Mouse (Mus musculus): Measurements from ENCODE around the gene Kif26b. TPM values are rescaled to one million over a fixed set of nuclear protein-coding genes. Genes with fewer than 3 reads are reported as not detected.

Gene Kif26b
- polyA plus RNA-seq, 1 experiment from 2014 or later, result 2.7 TPM

DNA sequence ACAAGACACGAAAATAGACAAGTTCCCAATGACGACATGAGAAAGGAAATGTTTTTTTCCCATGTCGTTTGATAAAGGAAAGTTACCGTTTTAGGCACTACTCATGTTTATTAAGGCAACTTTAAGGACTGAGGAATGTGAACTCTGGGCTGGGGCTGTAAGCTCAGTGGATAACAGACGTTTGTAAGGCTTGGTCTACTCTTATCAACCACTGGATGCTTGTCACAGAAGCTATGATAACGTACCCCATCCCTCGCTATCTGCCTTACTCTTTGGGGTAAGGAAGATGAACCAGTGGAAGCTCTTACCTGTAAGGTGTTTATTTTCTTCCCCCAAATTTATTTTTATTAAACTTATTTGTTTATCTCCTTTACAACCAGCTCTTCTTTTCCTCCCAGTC is 108.4 kb downstream of the Kif26b start:
- no peaks in the 10 kb centered on the region for H3K9me3 ChIP-seq (replicated peaks; ENCODE audit: control insufficient read depth, low read length)
- no peak overlapping the region for H3K9ac ChIP-seq (ENCODE audit: low read length)
- H3K27ac ChIP-seq (ENCODE audit: low read depth, low read length), result no peak overlapping the region
- DNase-seq (ENCODE audit: low spot score) (no peak), ATAC-seq (no peak)
- H3K36me3 ChIP-seq (ENCODE audit: control insufficient read depth, insufficient read depth, low read length), result no peaks in the 10 kb centered on the region
- no peak overlapping the region for H3K4me3 ChIP-seq (ENCODE audit: low read depth, low read length)
- 85% methylated on average over 7 of the region's 7 CpGs for WGBS
- no peak overlapping the region for H3K4me2 ChIP-seq (ENCODE audit: low read length)
- no peaks in the 10 kb centered on the region for H3K27me3 ChIP-seq (replicated peaks; ENCODE audit: control insufficient read depth, insufficient read depth, low read length)
- no peaks in the 10 kb centered on the region for H3K4me1 ChIP-seq (ENCODE audit: control insufficient read depth, insufficient read depth, low read length)

- Histone ChIP-seq H3K27me3 (replicated peaks; ENCODE audit: control insufficient read depth, insufficient read depth, low read length) (no peaks in the 10 kb centered on the region), H3K36me3 (ENCODE audit: control insufficient read depth, insufficient read depth, low read length) (no peaks in the 10 kb centered on the region), H3K4me3 (ENCODE audit: low read depth, low read length) (no peak overlapping the region), H3K4me2 (ENCODE audit: low read length) (no peak overlapping the region), H3K4me1 (ENCODE audit: control insufficient read depth, insufficient read depth, low read length) (no peaks in the 10 kb centered on the region), H3K27ac (ENCODE audit: low read depth, low read length) (no peak overlapping the region), H3K9ac (ENCODE audit: low read length) (no peak overlapping the region), H3K9me3 (replicated peaks; ENCODE audit: control insufficient read depth, low read length) (no peaks in the 10 kb centered on the region)
- ATAC-seq, result no peak
- WGBS, result 76% methylated on average over 6 of the region's 6 CpGs
- no peak for DNase-seq (ENCODE audit: low spot score)
Observed at GRCm38 (mm10) chr1:178639951-178640350, 111.0 kb downstream of the Kif26b start.

GRCm38 (mm10) chr1:178640719-178641455 is 112.0 kb downstream of the Kif26b start:
- Histone ChIP-seq H3K9ac (ENCODE audit: low read length) (no peak overlapping the region), H3K4me2 (ENCODE audit: low read length) (no peak overlapping the region), H3K4me1 (ENCODE audit: control insufficient read depth, insufficient read depth, low read length) (no peaks in the 10 kb centered on the region), H3K27ac (ENCODE audit: low read depth, low read length) (no peak overlapping the region), H3K36me3 (ENCODE audit: control insufficient read depth, insufficient read depth, low read length) (no peaks in the 10 kb centered on the region), H3K27me3 (replicated peaks; ENCODE audit: control insufficient read depth, insufficient read depth, low read length) (no peaks in the 10 kb centered on the region), H3K9me3 (replicated peaks; ENCODE audit: control insufficient read depth, low read length) (no peaks in the 10 kb centered on the region), H3K4me3 (ENCODE audit: low read depth, low read length) (no peak overlapping the region)
- 84% methylated on average over 11 of the region's 11 CpGs for WGBS
- ATAC-seq (no peak), DNase-seq (ENCODE audit: low spot score) (no peak)

DNA sequence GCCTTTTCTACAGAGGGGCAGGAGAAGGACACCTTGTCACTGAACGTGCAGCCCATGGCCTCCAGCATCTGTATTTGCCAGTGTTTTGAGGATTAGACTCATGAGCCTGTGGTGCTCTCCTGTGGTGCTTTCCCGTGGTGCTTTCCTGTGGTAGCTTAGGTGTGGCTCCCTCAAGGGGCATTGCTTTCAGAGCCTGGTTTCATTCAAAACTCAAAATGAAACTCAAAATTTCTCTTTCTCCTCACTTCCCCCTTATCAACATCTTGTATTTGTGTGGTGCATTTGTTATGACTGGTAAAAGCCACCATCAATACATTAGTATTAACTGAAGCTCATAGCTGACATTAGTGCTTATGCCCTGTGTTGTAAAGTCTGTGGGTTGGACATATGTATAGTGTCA is 112.9 kb downstream of the Kif26b start:
- H3K27me3 ChIP-seq (replicated peaks; ENCODE audit: control insufficient read depth, insufficient read depth, low read length), result no peaks in the 10 kb centered on the region
- no peaks in the 10 kb centered on the region for H3K36me3 ChIP-seq (ENCODE audit: control insufficient read depth, insufficient read depth, low read length)
- H3K9ac ChIP-seq (ENCODE audit: low read length), result no peak overlapping the region
- ATAC-seq, result no peak
- no peaks in the 10 kb centered on the region for H3K4me1 ChIP-seq (ENCODE audit: control insufficient read depth, insufficient read depth, low read length)
- no peaks in the 10 kb centered on the region for H3K9me3 ChIP-seq (replicated peaks; ENCODE audit: control insufficient read depth, low read length)
- 71% methylated on average over 2 of the region's 2 CpGs for WGBS
- no peak overlapping the region for H3K4me3 ChIP-seq (ENCODE audit: low read depth, low read length)
- no peak for DNase-seq (ENCODE audit: low spot score)
- no peak overlapping the region for H3K27ac ChIP-seq (ENCODE audit: low read depth, low read length)
- H3K4me2 ChIP-seq (ENCODE audit: low read length), result no peak overlapping the region

GRCm38 (mm10) chr1:178644954-178645353 is 116.0 kb downstream of the Kif26b start:
- Histone ChIP-seq H3K27me3 (replicated peaks; ENCODE audit: control insufficient read depth, insufficient read depth, low read length) (no peaks in the 10 kb centered on the region), H3K4me1 (ENCODE audit: control insufficient read depth, insufficient read depth, low read length) (no peaks in the 10 kb centered on the region), H3K4me3 (ENCODE audit: low read depth, low read length) (no peak overlapping the region), H3K9ac (ENCODE audit: low read length) (no peak overlapping the region), H3K27ac (ENCODE audit: low read depth, low read length) (no peak overlapping the region), H3K9me3 (replicated peaks; ENCODE audit: control insufficient read depth, low read length) (no peaks in the 10 kb centered on the region), H3K4me2 (ENCODE audit: low read length) (no peak overlapping the region), H3K36me3 (ENCODE audit: control insufficient read depth, insufficient read depth, low read length) (no peaks in the 10 kb centered on the region)
- ATAC-seq (no peak), DNase-seq (ENCODE audit: low spot score) (no peak)
- 81% methylated on average over 4 of the region's 4 CpGs for WGBS

- no peak overlapping the region for H3K27ac ChIP-seq (ENCODE audit: low read depth, low read length)
- H3K36me3 ChIP-seq (ENCODE audit: control insufficient read depth, insufficient read depth, low read length), result no peaks in the 10 kb centered on the region
- no peaks in the 10 kb centered on the region for H3K9me3 ChIP-seq (replicated peaks; ENCODE audit: control insufficient read depth, low read length)
- H3K4me2 ChIP-seq (ENCODE audit: low read length), result no peak overlapping the region
- no peak for ATAC-seq
- H3K4me3 ChIP-seq (ENCODE audit: low read depth, low read length), result no peak overlapping the region
- no peaks in the 10 kb centered on the region for H3K27me3 ChIP-seq (replicated peaks; ENCODE audit: control insufficient read depth, insufficient read depth, low read length)
- no peak for DNase-seq (ENCODE audit: low spot score)
- WGBS, result 79% methylated on average over 4 of the region's 4 CpGs
- no peak overlapping the region for H3K9ac ChIP-seq (ENCODE audit: low read length)
- no peaks in the 10 kb centered on the region for H3K4me1 ChIP-seq (ENCODE audit: control insufficient read depth, insufficient read depth, low read length)
Observed at GRCm38 (mm10) chr1:178646589-178646988, 117.7 kb downstream of the Kif26b start.

GRCm38 (mm10) chr1:178655525-178655924 is 126.6 kb downstream of the Kif26b start:
- Histone ChIP-seq H3K4me1 (ENCODE audit: control insufficient read depth, insufficient read depth, low read length) (no peaks in the 10 kb centered on the region), H3K4me2 (ENCODE audit: low read length) (no peak overlapping the region), H3K27me3 (replicated peaks; ENCODE audit: control insufficient read depth, insufficient read depth, low read length) (no peaks in the 10 kb centered on the region), H3K4me3 (ENCODE audit: low read depth, low read length) (no peak overlapping the region), H3K9me3 (replicated peaks; ENCODE audit: control insufficient read depth, low read length) (no peaks in the 10 kb centered on the region), H3K9ac (ENCODE audit: low read length) (no peak overlapping the region), H3K36me3 (ENCODE audit: control insufficient read depth, insufficient read depth, low read length) (no peaks in the 10 kb centered on the region), H3K27ac (ENCODE audit: low read depth, low read length) (no peak overlapping the region)
- ATAC-seq (no peak), DNase-seq (ENCODE audit: low spot score) (no peak)
- 84% methylated on average over 4 of the region's 4 CpGs for WGBS

GRCm38 (mm10) chr1:178661035-178661434 is 132.1 kb downstream of the Kif26b start:
- Histone ChIP-seq H3K27me3 (replicated peaks; ENCODE audit: control insufficient read depth, insufficient read depth, low read length) (no peaks in the 10 kb centered on the region), H3K4me1 (ENCODE audit: control insufficient read depth, insufficient read depth, low read length) (no peaks in the 10 kb centered on the region; the same call in 1 of the 2 replicates), H3K36me3 (ENCODE audit: control insufficient read depth, insufficient read depth, low read length) (no peaks in the 10 kb centered on the region), H3K9ac (ENCODE audit: low read length) (no peak overlapping the region), H3K4me3 (ENCODE audit: low read depth, low read length) (no peak overlapping the region), H3K9me3 (replicated peaks; ENCODE audit: control insufficient read depth, low read length) (no peaks in the 10 kb centered on the region), H3K27ac (ENCODE audit: low read depth, low read length) (no peak overlapping the region), H3K4me2 (ENCODE audit: low read length) (no peak overlapping the region)
- ATAC-seq, result no peak
- DNase-seq (ENCODE audit: low spot score), result no peak
- 76% methylated on average over 3 of the region's 3 CpGs for WGBS

DNA sequence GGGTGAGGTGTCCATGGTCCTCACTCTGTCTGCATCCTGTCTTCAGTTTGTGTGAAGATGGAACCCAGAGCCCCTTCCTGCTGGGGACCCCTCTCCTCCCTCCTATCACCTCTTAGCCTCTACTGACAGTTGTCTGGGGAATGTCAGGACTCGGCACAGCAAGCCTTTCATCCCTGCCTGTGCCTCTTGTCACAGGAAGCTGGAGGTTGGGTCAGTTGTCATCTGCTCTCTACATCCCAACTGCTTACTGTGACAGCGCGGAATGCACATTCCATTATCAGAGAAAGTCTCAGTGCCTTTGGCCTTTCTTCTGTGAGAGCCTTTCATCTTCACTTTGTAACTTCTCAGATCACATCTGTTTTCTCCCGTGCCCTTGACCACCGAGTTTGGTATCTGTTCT is 132.6 kb downstream of the Kif26b start:
- Histone ChIP-seq H3K4me3 (ENCODE audit: low read depth, low read length) (no peak overlapping the region), H3K27ac (ENCODE audit: low read depth, low read length) (no peak overlapping the region), H3K9me3 (replicated peaks; ENCODE audit: control insufficient read depth, low read length) (no peaks in the 10 kb centered on the region), H3K36me3 (ENCODE audit: control insufficient read depth, insufficient read depth, low read length) (no peaks in the 10 kb centered on the region), H3K4me2 (ENCODE audit: low read length) (no peak overlapping the region), H3K27me3 (replicated peaks; ENCODE audit: control insufficient read depth, insufficient read depth, low read length) (no peaks in the 10 kb centered on the region), H3K4me1 (ENCODE audit: control insufficient read depth, insufficient read depth, low read length) (no peaks in the 10 kb centered on the region; the same call in 1 of the 2 replicates), H3K9ac (ENCODE audit: low read length) (no peak overlapping the region)
- ATAC-seq (no peak), DNase-seq (ENCODE audit: low spot score) (no peak)
- 71% methylated on average over 5 of the region's 5 CpGs for WGBS

All from forebrain, embryonic 14.5 days (tissue).